Mouse (Mus musculus) R1 (cell line): ENCODE data around the gene Scin.

Source experiments
- DNase-seq: peaks from one replicate; pipeline ENCODE4 v3.0.0-alpha.2; 2018; ENCODE audit warnings: low read depth, low spot score

Gene Scin

DNA sequence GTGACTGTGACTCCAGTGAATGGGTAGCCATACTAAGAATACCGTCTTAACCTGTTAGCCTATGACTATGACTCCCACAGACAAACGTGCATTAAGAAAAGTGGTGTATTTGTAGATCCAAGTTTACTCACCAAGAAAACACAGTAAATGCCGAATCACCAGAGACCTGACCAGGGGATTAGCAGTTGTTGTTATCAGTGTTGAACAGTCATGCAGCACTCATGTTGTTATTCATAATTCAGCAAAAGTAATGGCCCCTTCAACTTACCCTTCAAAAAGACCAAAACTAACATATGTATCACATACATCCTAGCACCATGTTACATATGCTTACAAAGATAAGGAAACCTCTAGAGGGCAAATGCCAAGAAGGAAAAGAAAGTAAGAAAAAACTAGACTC, 106.6 kb downstream of the Scin start:
- DNase-seq: no peak

DNA sequence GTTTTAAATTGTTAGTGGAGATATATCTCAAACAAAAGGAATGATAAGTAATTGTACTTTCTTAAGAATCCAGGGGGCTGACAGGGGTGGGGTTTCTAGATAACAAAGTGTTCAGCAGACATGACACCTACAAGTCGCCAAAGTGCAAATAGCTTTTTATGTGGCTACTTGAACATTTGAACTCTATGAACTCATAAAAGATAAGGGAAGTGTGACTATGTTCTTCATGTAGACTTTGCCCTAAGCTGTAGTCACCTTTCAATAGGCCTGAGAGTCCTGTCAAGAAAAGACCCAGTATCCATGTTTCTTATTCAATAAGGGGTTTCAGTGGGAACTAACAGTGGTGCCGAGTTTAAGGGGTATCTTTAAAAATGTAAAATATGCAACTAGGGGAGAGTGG, 110.1 kb downstream of the Scin start:
- DNase-seq: no peak

DNA sequence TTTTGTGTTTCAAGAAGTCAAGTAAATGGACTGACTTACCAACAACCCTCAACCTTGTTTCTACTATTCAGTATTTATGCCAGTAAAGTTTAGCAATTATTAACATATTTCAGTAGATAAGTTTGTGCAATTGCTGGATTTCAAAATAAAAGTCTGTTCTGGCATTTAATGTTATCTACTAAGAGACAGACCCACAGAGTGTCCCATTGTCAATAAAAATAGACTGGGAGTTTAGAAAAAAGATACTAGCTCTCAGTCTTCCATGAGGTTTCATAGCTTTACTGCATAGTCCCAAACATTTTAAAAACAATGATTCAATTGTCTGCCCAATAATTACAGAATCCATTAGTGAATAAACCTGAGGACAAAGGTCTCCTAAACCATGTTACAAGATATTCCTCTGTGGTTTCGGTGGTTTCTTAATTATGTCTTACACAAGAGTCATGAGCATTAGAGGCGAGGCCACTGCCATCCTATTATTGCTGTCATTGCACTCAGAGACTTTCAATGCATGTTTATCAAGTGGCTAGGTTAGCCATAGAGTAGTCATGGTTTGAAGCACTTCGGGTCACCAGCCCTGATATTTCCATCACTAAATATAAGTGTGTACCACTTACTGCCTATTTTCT, 110.9 kb downstream of the Scin start:
- DNase-seq: no peak

DNA sequence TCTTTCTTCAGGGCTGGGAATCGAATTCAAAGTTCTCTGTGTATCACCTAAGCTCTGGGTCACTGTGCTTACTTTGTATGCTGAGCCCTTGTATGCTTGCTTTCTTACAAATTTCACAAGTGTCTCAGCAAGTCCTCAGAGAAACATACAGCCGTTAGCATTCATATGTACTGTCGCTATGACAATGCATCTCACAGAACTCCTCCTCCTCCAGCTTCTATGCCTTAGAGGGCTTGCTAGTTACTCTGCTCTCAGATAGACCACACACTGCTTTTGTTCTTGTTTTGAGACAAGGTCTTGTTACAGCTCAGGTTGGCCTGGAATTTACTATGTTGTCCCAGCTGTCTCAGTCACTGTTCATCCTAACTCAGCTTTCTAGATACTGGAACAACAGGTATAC, 111.7 kb downstream of the Scin start:
- DNase-seq: no peak

DNA sequence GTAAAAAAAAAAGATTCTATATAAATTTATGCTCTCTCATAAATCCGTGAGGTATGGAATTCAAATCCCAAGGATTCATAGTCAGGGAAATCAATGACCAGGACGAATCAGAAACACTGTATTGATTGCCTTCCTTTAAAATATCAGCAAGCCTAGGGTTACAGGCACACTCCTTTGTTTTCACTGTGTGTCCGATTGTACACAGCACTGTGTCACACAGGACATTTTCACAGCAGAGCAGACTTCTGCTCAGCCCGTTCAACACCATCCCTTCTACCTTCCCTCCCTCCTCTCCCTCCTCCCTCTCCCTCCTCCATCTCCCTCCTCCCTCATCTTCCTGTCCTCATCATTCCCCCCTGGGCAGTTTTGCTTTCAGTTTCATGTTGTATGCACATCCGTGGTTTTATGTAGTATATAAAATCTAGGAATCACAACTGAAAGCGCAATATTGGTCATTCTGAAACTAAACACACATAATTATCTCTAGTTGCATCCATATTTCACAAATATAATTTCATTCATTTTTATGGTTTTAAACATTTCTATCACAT, 116.0 kb downstream of the Scin start:
- no peak for DNase-seq

DNA sequence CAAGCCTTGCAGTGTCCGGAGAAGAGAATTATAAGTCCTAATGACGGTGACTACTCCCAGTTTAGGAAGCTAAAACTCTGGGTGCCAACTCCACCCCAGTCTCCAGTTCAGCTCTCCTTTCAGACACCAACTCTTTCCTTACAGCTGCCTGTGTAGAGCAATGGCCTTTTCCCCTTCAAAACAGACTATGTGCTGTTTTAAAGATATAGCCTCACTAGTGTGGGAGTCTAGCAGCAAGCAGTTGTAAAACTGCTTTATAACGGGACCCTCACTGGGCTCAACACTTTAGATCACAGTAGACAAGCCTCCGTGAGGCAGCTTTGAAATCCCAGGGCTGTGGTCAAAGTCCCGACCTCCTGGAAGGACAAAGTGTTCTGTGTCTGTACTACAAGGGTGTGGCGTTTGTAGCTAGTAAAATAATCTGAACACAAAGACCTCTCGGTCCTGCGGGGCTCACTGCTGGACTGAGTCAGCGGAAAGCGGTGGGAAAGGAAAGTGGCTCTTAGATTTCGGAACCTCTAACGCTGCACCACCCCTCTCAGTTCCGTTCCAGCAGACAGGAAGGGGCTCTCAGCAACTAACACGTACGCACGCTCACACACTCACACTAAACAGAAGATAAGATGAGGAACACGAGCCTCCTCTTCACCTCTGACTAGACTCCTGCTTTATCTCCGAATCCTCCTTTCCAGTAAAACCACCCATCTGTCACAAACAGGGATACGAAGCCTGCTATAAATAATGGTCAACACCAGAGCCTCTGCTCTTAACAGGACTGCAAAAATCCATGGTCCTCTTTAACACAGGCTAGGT, 117.2 kb downstream of the Scin start:
- peak; percentile 58 for DNase-seq

DNA sequence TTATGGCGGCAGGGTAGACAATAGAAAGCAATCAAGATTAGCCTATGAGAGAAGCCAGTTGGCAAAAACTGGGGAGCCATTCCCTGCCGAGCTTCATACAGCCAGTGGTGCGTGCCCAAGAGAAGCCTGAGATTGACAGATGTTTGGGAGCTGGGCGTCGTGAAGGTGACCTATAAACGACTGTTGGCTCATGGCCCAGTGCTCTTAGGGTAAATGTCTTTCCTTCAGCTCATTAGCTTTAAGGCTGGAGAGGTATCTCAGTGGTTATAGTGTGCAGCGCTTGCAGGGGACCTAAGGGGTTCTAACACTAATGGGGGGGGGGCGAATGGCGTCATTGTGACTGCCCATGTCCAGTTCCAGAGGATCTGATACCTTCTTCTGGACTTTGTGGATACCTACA, 118.0 kb downstream of the Scin start:
- no peak for DNase-seq

DNA sequence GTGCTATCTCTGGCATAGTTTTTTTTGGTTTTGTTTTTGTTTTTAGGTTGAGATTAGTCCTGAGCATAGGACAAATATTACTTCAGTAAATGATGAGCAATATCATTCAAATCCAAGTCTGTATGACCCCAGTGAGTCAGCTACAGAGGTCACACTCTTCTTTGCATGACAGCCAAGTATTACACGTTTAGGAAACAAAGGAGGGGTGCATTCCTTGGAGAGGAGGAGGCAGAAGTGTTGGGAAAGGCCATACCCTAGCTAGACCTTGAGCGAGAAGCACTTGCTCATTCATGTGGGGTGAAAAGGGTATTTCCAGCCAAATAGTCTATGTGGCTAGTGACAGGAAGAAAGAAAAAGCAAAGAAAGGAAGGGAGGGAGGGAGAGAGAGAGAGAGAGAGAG, 124.2 kb downstream of the Scin start:
- peak; percentile 55 for DNase-seq
